Mouse (Mus musculus): ENCODE measurements around the gene Gm3233.
"Not testable (repeated sequence)": the region's sequence is repeated elsewhere in the genome, so short reads cannot be mapped to it uniquely, and the experiment has no call there.

DNA sequence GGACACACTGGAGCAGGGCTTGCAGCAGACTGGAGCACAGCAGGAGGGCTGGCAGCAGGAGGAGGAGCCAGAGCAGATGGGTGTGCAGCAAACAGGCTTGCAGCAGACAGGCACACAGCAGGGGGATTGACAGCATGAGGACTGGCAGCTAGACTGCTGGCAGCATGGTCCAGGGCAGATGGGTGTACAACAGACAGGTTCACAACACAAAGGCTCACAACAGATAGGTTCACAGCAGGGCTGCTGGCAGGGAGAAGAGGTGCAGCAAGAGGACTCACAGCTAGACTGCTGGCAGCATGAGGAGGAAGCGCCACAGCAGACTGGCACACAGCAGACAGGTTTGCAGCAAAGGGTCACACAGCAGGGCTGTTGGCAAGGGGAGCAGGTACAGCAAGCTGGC is 8.8 kb downstream of the Gm3233 start:
- TF ChIP-seq POLR2A (IDR thresholded peaks at IDR 0.05; ENCODE audit: borderline replicate concordance, extremely low read depth, low read depth, low read length); CTCF (IDR thresholded peaks at IDR 0.05; ENCODE audit: insufficient read depth, low read length): not testable (repeated sequence)
